Mouse (Mus musculus): ENCODE results near the gene Slc9a9. TPM values are rescaled to one million over a fixed set of nuclear protein-coding genes. Genes with fewer than 3 reads are reported as not detected.

Gene Slc9a9
- polyA plus RNA-seq, 1 experiment from 2014 or later, result 2.3 TPM

DNA sequence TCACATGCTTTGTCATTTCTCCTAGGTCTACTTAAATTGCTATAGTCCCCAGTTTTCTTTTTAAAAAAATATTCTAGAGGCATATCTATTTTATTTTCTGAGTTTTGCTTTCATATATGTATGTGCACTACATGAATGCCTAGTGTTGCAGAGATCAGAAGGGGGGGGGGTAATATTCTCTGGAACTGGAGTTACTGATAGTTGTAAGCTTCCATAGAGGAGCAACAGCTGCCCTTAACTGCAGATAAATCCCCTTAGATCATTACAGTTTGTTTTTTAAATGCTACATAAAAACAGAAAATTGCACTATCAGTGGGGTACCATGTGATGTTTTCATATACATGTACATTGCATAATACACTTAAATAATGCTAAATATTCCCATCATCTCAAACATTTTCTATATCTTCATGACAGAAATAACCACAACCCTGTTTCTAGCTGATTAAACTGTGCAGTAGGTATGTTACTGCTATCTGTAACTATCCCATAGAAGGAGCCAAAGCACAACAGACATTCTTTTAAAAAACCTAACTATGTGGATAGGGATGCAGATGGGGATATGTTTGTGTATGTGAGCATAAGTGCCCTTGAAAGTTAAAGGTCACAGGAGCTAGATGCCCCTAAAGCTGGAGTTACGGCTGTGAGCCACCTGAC lies 17.6 kb downstream of the Slc9a9 start:
- ATAC-seq, result no peak
- Histone ChIP-seq H3K36me3 (replicated peaks; ENCODE audit: insufficient read depth, low read length) (no peaks in the 10 kb centered on the region), H3K4me1 (ENCODE audit: insufficient read depth) (peaks cover 5% of the 10 kb centered on the region), H3K9me3 (ENCODE audit: low read length) (no peaks in the 10 kb centered on the region), H3K27ac (ENCODE audit: low read depth) (no peak overlapping the region), H3K27me3 (ENCODE audit: insufficient read depth, low read length) (no peaks in the 10 kb centered on the region), H3K9ac (replicated peaks) (no peak overlapping the region), H3K4me3 (ENCODE audit: low read depth, low read length) (no peak overlapping the region), H3K4me2 (ENCODE audit: low read depth, low read length) (no peak overlapping the region)
- 78% methylated on average over 1 of the region's 1 CpGs for WGBS (ENCODE audit: insufficient replicate concordance)
- DNase-seq, result no peak
- TF ChIP-seq EP300 (IDR thresholded peaks at IDR 0.05; ENCODE audit: low read depth) (peak; percentile 36; the same call in 1 of the 2 replicates), CTCF (IDR thresholded peaks at IDR 0.05; ENCODE audit: low read depth) (no peak)

DNA sequence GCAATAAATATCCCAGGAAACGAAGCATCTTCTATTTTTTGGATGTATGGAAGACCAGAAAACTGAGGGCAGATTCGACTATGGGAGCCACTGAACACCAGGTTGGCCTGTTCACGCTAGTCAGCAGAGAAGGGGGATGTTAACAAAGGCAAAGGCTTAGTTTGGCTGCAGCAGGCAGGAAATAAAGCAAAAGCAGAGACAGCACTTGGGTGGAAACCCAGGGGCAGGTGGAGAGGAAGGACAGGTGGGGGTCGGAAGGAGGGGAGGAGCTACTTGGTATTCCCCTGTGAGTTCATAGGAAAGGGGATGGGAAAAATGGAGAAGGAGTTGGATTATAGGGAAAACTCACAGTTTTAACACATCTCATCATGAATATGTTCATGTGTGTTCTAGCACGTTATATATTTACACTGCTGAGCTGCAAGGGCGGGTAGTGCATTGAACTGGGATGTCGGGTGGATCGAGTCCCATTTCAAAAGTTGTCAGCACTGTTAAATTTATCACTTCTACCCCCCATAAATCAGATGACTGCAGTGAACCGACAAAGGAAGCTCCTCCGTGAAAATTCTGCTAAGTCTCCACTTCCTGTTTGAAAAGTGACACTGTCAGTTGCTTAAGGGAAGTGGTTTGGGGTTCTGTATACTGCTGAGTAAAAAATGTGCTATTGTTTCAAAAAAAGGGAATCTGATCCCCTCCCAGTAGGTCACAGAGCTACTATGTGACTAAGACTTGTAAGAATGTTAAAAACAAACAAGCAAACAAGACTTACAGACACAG lies 21.8 kb downstream of the Slc9a9 start:
- peaks cover 17% of the 10 kb centered on the region for H3K4me1 ChIP-seq (ENCODE audit: insufficient read depth)
- no peaks in the 10 kb centered on the region for H3K36me3 ChIP-seq (replicated peaks; ENCODE audit: insufficient read depth, low read length)
- H3K4me3 ChIP-seq (ENCODE audit: low read depth, low read length), result no peak overlapping the region
- H3K9ac ChIP-seq (replicated peaks), result no peak overlapping the region
- no peaks in the 10 kb centered on the region for H3K27me3 ChIP-seq (ENCODE audit: insufficient read depth, low read length)
- peak; percentile 74 for ATAC-seq
- WGBS (ENCODE audit: insufficient replicate concordance), result 26% methylated on average over 10 of the region's 10 CpGs
- no peak for DNase-seq
- peak overlapping the region; percentile 7; the same call in 1 of the 2 replicates for H3K4me2 ChIP-seq (ENCODE audit: low read depth, low read length)
- H3K27ac ChIP-seq (ENCODE audit: low read depth), result peak overlapping the region; percentile 72
- TF ChIP-seq EP300 (IDR thresholded peaks at IDR 0.05; ENCODE audit: low read depth) (no peak), CTCF (IDR thresholded peaks at IDR 0.05; ENCODE audit: low read depth) (no peak)
- no peaks in the 10 kb centered on the region for H3K9me3 ChIP-seq (ENCODE audit: low read length)

GRCm38 (mm10) chr9:94692122-94692521 lies 22.4 kb downstream of the Slc9a9 start:
- H3K27ac ChIP-seq (ENCODE audit: low read depth), result peak overlapping the region; percentile 72
- H3K9me3 ChIP-seq (ENCODE audit: low read length), result no peaks in the 10 kb centered on the region
- H3K4me2 ChIP-seq (ENCODE audit: low read depth, low read length), result no peak overlapping the region; the same call in 1 of the 2 replicates
- 20% methylated on average over 7 of the region's 7 CpGs for WGBS (ENCODE audit: insufficient replicate concordance)
- ATAC-seq (peak; percentile 26; the same call in 1 of the 2 replicates), DNase-seq (no peak)
- peaks cover 17% of the 10 kb centered on the region for H3K4me1 ChIP-seq (ENCODE audit: insufficient read depth)
- no peaks in the 10 kb centered on the region for H3K36me3 ChIP-seq (replicated peaks; ENCODE audit: insufficient read depth, low read length)
- TF ChIP-seq CTCF (IDR thresholded peaks at IDR 0.05; ENCODE audit: low read depth), result no peak
- TF ChIP-seq EP300 (IDR thresholded peaks at IDR 0.05; ENCODE audit: low read depth), result no peak
- no peak overlapping the region for H3K4me3 ChIP-seq (ENCODE audit: low read depth, low read length)
- no peak overlapping the region for H3K9ac ChIP-seq (replicated peaks)
- no peaks in the 10 kb centered on the region for H3K27me3 ChIP-seq (ENCODE audit: insufficient read depth, low read length)

GRCm38 (mm10) chr9:94694243-94694642 lies 24.5 kb downstream of the Slc9a9 start:
- no peaks in the 10 kb centered on the region for H3K9me3 ChIP-seq (ENCODE audit: low read length)
- TF ChIP-seq CTCF (IDR thresholded peaks at IDR 0.05; ENCODE audit: low read depth) (no peak), EP300 (IDR thresholded peaks at IDR 0.05; ENCODE audit: low read depth) (peak; percentile 56)
- peaks cover 17% of the 10 kb centered on the region for H3K4me1 ChIP-seq (ENCODE audit: insufficient read depth)
- no peaks in the 10 kb centered on the region for H3K36me3 ChIP-seq (replicated peaks; ENCODE audit: insufficient read depth, low read length)
- 0 out of 2 replicates have a peak overlapping the region, but pooled peaks have one; percentile 16 for H3K27ac ChIP-seq (ENCODE audit: low read depth)
- H3K4me3 ChIP-seq (ENCODE audit: low read depth, low read length), result no peak overlapping the region
- DNase-seq (no peak), ATAC-seq (no peak)
- H3K4me2 ChIP-seq (ENCODE audit: low read depth, low read length), result no peak overlapping the region
- H3K27me3 ChIP-seq (ENCODE audit: insufficient read depth, low read length), result no peaks in the 10 kb centered on the region
- no peak overlapping the region for H3K9ac ChIP-seq (replicated peaks)
- 50% methylated on average over 4 of the region's 4 CpGs for WGBS (ENCODE audit: insufficient replicate concordance)

- H3K4me3 ChIP-seq (ENCODE audit: low read depth, low read length), result no peak overlapping the region
- DNase-seq (no peak), ATAC-seq (peak; percentile 56)
- H3K27me3 ChIP-seq (ENCODE audit: insufficient read depth, low read length), result no peaks in the 10 kb centered on the region
- TF ChIP-seq CTCF (IDR thresholded peaks at IDR 0.05; ENCODE audit: low read depth) (no peak), EP300 (IDR thresholded peaks at IDR 0.05; ENCODE audit: low read depth) (peak; percentile 73)
- no peaks in the 10 kb centered on the region for H3K36me3 ChIP-seq (replicated peaks; ENCODE audit: insufficient read depth, low read length)
- no peaks in the 10 kb centered on the region for H3K9me3 ChIP-seq (ENCODE audit: low read length)
- no peak overlapping the region; the same call in 1 of the 2 replicates for H3K4me2 ChIP-seq (ENCODE audit: low read depth, low read length)
- H3K4me1 ChIP-seq (ENCODE audit: insufficient read depth), result peaks cover 17% of the 10 kb centered on the region
- 47% methylated on average over 3 of the region's 3 CpGs for WGBS (ENCODE audit: insufficient replicate concordance)
- H3K27ac ChIP-seq (ENCODE audit: low read depth), result no peak overlapping the region
- H3K9ac ChIP-seq (replicated peaks), result no peak overlapping the region
These were observed 25.3 kb downstream of the Slc9a9 start for GRCm38 (mm10) chr9:94694983-94695382.

GRCm38 (mm10) chr9:94696539-94697079 lies 26.9 kb downstream of the Slc9a9 start:
- TF ChIP-seq EP300 (IDR thresholded peaks at IDR 0.05; ENCODE audit: low read depth) (no peak), CTCF (IDR thresholded peaks at IDR 0.05; ENCODE audit: low read depth) (no peak)
- ATAC-seq (peak; percentile 59), DNase-seq (peak; percentile 51)
- Histone ChIP-seq H3K9me3 (ENCODE audit: low read length) (no peaks in the 10 kb centered on the region), H3K9ac (replicated peaks) (no peak overlapping the region), H3K27ac (ENCODE audit: low read depth) (0 out of 2 replicates have a peak overlapping the region, but pooled peaks have one; percentile 7), H3K4me1 (ENCODE audit: insufficient read depth) (peaks cover 14% of the 10 kb centered on the region), H3K4me2 (ENCODE audit: low read depth, low read length) (peak overlapping the region; percentile 20; the same call in 1 of the 2 replicates), H3K27me3 (ENCODE audit: insufficient read depth, low read length) (no peaks in the 10 kb centered on the region), H3K36me3 (replicated peaks; ENCODE audit: insufficient read depth, low read length) (no peaks in the 10 kb centered on the region), H3K4me3 (ENCODE audit: low read depth, low read length) (no peak overlapping the region)
- WGBS (ENCODE audit: insufficient replicate concordance), result 31% methylated on average over 9 of the region's 9 CpGs
